Mouse (Mus musculus) hindbrain, embryonic 13.5 days (tissue): ENCODE results near the gene Gm20388. TPM values are rescaled to one million over a fixed set of nuclear protein-coding genes. Genes with fewer than 3 reads are reported as not detected.
A peak's percentile ranks its signal among the peaks of the same experiment; 100 is the strongest.

Experiments
- ATAC-seq: fragments of 200-750 bp; cut with Nextera tagmentation; 2 replicates; pipeline ENCODE4 v1.8.0; 2017; ENCODE audit warnings: moderate TSS enrichment; ENCODE audit not compliant: low FRiP score
- H3K27ac ChIP-seq: fragments of 300-500 bp; sonication (generic); 2 replicates; pipeline ENCODE4 v1.5.1; 2015; ENCODE audit warnings: inconsistent platforms, mild to moderate bottlenecking, moderate library complexity
- H3K27me3 ChIP-seq: fragments of 300-500 bp; sonication (generic); 2 replicates; pipeline ENCODE4 v1.6.1; 2015; ENCODE audit warnings: mild to moderate bottlenecking, inconsistent platforms
- H3K36me3 ChIP-seq: fragments of 300-500 bp; sonication (generic); 2 replicates; pipeline ENCODE4 v1.6.1; 2015; ENCODE audit warnings: mild to moderate bottlenecking, inconsistent platforms
- H3K4me1 ChIP-seq: fragments of 300-500 bp; sonication (generic); replicated peaks from 2 replicates; pipeline ENCODE4 v1.6.1; 2015; ENCODE audit warnings: inconsistent platforms
- H3K4me2 ChIP-seq: fragments of 300-500 bp; sonication (generic); 2 replicates; pipeline ENCODE4 v1.6.1; 2015; ENCODE audit warnings: inconsistent platforms, mild to moderate bottlenecking, moderate library complexity
- H3K4me3 ChIP-seq: fragments of 300-500 bp; sonication (generic); 2 replicates; pipeline ENCODE4 v1.5.1; 2015; ENCODE audit warnings: mild to moderate bottlenecking, inconsistent platforms
- H3K9ac ChIP-seq: fragments of 300-500 bp; sonication (generic); 2 replicates; pipeline ENCODE4 v1.6.1; 2015; ENCODE audit warnings: mild to moderate bottlenecking, inconsistent platforms
- H3K9me3 ChIP-seq: fragments of 300-500 bp; sonication (generic); 2 replicates; pipeline ENCODE4 v1.6.1; 2016; ENCODE audit warnings: inconsistent platforms
- WGBS: fragments of 180-500 bp; shearing (Covaris S2); methylation state at CpG from one replicate; pipeline ENCODE4 v1.1.7; 2015; 5-methylcytosine and 5-hydroxymethylcytosine counted together
- polyA plus RNA-seq: library from polyadenylated mRNA; unstranded; fragments of >200 nt; fragmentation: Nextera tagmentation; extraction: Ambion mirVana; gene quantifications from 2 replicates; pipeline ENCODE4 v1.2.1, GENCODE M21; 2015

The Gm20388 gene
- polyA plus RNA-seq, 1 experiment from 2014 or later, result 1.9 TPM

- H3K9ac ChIP-seq, result no peak overlapping the region
- H3K9me3 ChIP-seq, result no peaks in the 10 kb centered on the region
- peaks cover 59% of the 10 kb centered on the region for H3K27me3 ChIP-seq
- H3K4me2 ChIP-seq, result no peak overlapping the region
- H3K36me3 ChIP-seq, result peaks cover 8% of the 10 kb centered on the region
- H3K4me1 ChIP-seq, result peaks cover 21% of the 10 kb centered on the region
- ATAC-seq, result no peak
- no peak overlapping the region for H3K4me3 ChIP-seq
- H3K27ac ChIP-seq, result no peak overlapping the region
- WGBS, result 70% methylated on average over 9 of the region's 9 CpGs
These were observed 3985.2 kb downstream of the Gm20388 start for GRCm38 (mm10) chr8:123895680-123896365.

GRCm38 (mm10) chr8:123896366-123896761 lies 3985.7 kb downstream of the Gm20388 start:
- no peak overlapping the region for H3K4me3 ChIP-seq
- H3K4me2 ChIP-seq, result no peak overlapping the region
- peaks cover 55% of the 10 kb centered on the region for H3K27me3 ChIP-seq
- H3K9me3 ChIP-seq, result no peaks in the 10 kb centered on the region
- H3K27ac ChIP-seq, result no peak overlapping the region
- WGBS, result 71% methylated on average over 14 of the region's 14 CpGs
- no peak overlapping the region for H3K9ac ChIP-seq
- H3K4me1 ChIP-seq, result peaks cover 16% of the 10 kb centered on the region
- H3K36me3 ChIP-seq, result peaks cover 12% of the 10 kb centered on the region
- ATAC-seq, result no peak

- Histone ChIP-seq H3K4me1 (peaks cover 12% of the 10 kb centered on the region), H3K27me3 (peaks cover 51% of the 10 kb centered on the region), H3K27ac (no peak overlapping the region), H3K4me2 (no peak overlapping the region), H3K4me3 (no peak overlapping the region), H3K9ac (no peak overlapping the region), H3K9me3 (no peaks in the 10 kb centered on the region), H3K36me3 (peaks cover 16% of the 10 kb centered on the region)
- no peak for ATAC-seq
- WGBS, result 59% methylated on average over 10 of the region's 10 CpGs
These were observed 3986.1 kb downstream of the Gm20388 start for GRCm38 (mm10) chr8:123896774-123897173.

GRCm38 (mm10) chr8:123898576-123898975 lies 3987.9 kb downstream of the Gm20388 start:
- Histone ChIP-seq H3K9ac (no peak overlapping the region), H3K27me3 (peaks cover 33% of the 10 kb centered on the region), H3K27ac (no peak overlapping the region), H3K4me3 (no peak overlapping the region), H3K4me2 (no peak overlapping the region), H3K4me1 (no peaks in the 10 kb centered on the region), H3K36me3 (peaks cover 34% of the 10 kb centered on the region), H3K9me3 (no peaks in the 10 kb centered on the region)
- WGBS, result 87% methylated on average over 5 of the region's 5 CpGs
- no peak for ATAC-seq

- no peak overlapping the region for H3K9ac ChIP-seq
- WGBS, result 90% methylated on average over 7 of the region's 7 CpGs
- no peaks in the 10 kb centered on the region for H3K9me3 ChIP-seq
- H3K27ac ChIP-seq, result no peak overlapping the region
- ATAC-seq, result no peak
- H3K4me1 ChIP-seq, result no peaks in the 10 kb centered on the region
- H3K4me3 ChIP-seq, result no peak overlapping the region
- H3K27me3 ChIP-seq, result peaks cover 25% of the 10 kb centered on the region
- H3K36me3 ChIP-seq, result peaks cover 42% of the 10 kb centered on the region
- H3K4me2 ChIP-seq, result no peak overlapping the region
These were observed 3988.7 kb downstream of the Gm20388 start for GRCm38 (mm10) chr8:123899366-123899765.

GRCm38 (mm10) chr8:123902653-123903052 lies 3992.0 kb downstream of the Gm20388 start:
- no peak for ATAC-seq
- Histone ChIP-seq H3K27me3 (no peaks in the 10 kb centered on the region), H3K9me3 (no peaks in the 10 kb centered on the region), H3K4me2 (no peak overlapping the region), H3K4me1 (no peaks in the 10 kb centered on the region), H3K27ac (no peak overlapping the region), H3K9ac (no peak overlapping the region), H3K4me3 (no peak overlapping the region), H3K36me3 (peaks cover 68% of the 10 kb centered on the region)
- WGBS, result 90% methylated on average over 7 of the region's 7 CpGs

GRCm38 (mm10) chr8:123907604-123908003 lies 3997.0 kb downstream of the Gm20388 start:
- Histone ChIP-seq H3K27ac (no peak overlapping the region), H3K4me1 (no peaks in the 10 kb centered on the region), H3K9me3 (no peaks in the 10 kb centered on the region), H3K36me3 (peaks cover 89% of the 10 kb centered on the region), H3K4me3 (no peak overlapping the region), H3K27me3 (no peaks in the 10 kb centered on the region), H3K4me2 (no peak overlapping the region), H3K9ac (no peak overlapping the region)
- no peak for ATAC-seq
- WGBS, result 87% methylated on average over 6 of the region's 6 CpGs

GRCm38 (mm10) chr8:123912265-123912664 lies 4001.6 kb downstream of the Gm20388 start:
- Histone ChIP-seq H3K36me3 (peaks cover 94% of the 10 kb centered on the region), H3K4me2 (no peak overlapping the region), H3K9me3 (no peaks in the 10 kb centered on the region), H3K4me3 (no peak overlapping the region), H3K27ac (no peak overlapping the region), H3K27me3 (no peaks in the 10 kb centered on the region), H3K9ac (no peak overlapping the region), H3K4me1 (no peaks in the 10 kb centered on the region)
- WGBS, result 93% methylated on average over 4 of the region's 4 CpGs
- ATAC-seq, result no peak

- Histone ChIP-seq H3K4me2 (no peak overlapping the region), H3K9ac (no peak overlapping the region), H3K4me1 (no peaks in the 10 kb centered on the region), H3K4me3 (no peak overlapping the region), H3K27me3 (no peaks in the 10 kb centered on the region), H3K9me3 (no peaks in the 10 kb centered on the region), H3K36me3 (peaks cover 95% of the 10 kb centered on the region), H3K27ac (no peak overlapping the region)
- no peak for ATAC-seq
- 98% methylated on average over 3 of the region's 3 CpGs for WGBS
These were observed 4004.0 kb downstream of the Gm20388 start for GRCm38 (mm10) chr8:123914635-123915034.

- Histone ChIP-seq H3K4me3 (no peak overlapping the region), H3K4me1 (no peaks in the 10 kb centered on the region), H3K9me3 (no peaks in the 10 kb centered on the region), H3K4me2 (no peak overlapping the region), H3K27ac (no peak overlapping the region), H3K9ac (no peak overlapping the region), H3K36me3 (peaks cover 80% of the 10 kb centered on the region), H3K27me3 (no peaks in the 10 kb centered on the region)
- WGBS, result 22% methylated on average over 2 of the region's 2 CpGs
- 0 out of 2 replicates have a peak, but pooled peaks have one; percentile 68 for ATAC-seq
These were observed 4014.1 kb downstream of the Gm20388 start for GRCm38 (mm10) chr8:123924719-123925118.

GRCm38 (mm10) chr8:123925671-123926070 lies 4015.0 kb downstream of the Gm20388 start:
- Histone ChIP-seq H3K9ac (no peak overlapping the region), H3K36me3 (peaks cover 80% of the 10 kb centered on the region), H3K27me3 (no peaks in the 10 kb centered on the region), H3K27ac (no peak overlapping the region), H3K4me1 (no peaks in the 10 kb centered on the region), H3K4me2 (no peak overlapping the region), H3K4me3 (no peak overlapping the region), H3K9me3 (no peaks in the 10 kb centered on the region)
- no peak for ATAC-seq
- WGBS, result 94% methylated on average over 3 of the region's 3 CpGs

- Histone ChIP-seq H3K9ac (no peak overlapping the region), H3K27me3 (no peaks in the 10 kb centered on the region), H3K4me3 (no peak overlapping the region), H3K4me2 (no peak overlapping the region), H3K4me1 (no peaks in the 10 kb centered on the region), H3K27ac (no peak overlapping the region), H3K9me3 (no peaks in the 10 kb centered on the region), H3K36me3 (peaks cover 77% of the 10 kb centered on the region)
- 95% methylated on average over 7 of the region's 7 CpGs for WGBS
- ATAC-seq, result no peak
These were observed 4018.4 kb downstream of the Gm20388 start for GRCm38 (mm10) chr8:123929026-123929425.
